Mouse (Mus musculus) lung, postnatal 25 days (tissue): Measurements from ENCODE around the gene Gpbp1l1.
A peak's percentile ranks its signal among the peaks of the same experiment; 100 is the strongest.

Experiments
- DNase-seq: peaks from one replicate; pipeline ENCODE4 v3.0.0; 2022; ENCODE audit warnings: low spot score

Gpbp1l1 gene

DNA sequence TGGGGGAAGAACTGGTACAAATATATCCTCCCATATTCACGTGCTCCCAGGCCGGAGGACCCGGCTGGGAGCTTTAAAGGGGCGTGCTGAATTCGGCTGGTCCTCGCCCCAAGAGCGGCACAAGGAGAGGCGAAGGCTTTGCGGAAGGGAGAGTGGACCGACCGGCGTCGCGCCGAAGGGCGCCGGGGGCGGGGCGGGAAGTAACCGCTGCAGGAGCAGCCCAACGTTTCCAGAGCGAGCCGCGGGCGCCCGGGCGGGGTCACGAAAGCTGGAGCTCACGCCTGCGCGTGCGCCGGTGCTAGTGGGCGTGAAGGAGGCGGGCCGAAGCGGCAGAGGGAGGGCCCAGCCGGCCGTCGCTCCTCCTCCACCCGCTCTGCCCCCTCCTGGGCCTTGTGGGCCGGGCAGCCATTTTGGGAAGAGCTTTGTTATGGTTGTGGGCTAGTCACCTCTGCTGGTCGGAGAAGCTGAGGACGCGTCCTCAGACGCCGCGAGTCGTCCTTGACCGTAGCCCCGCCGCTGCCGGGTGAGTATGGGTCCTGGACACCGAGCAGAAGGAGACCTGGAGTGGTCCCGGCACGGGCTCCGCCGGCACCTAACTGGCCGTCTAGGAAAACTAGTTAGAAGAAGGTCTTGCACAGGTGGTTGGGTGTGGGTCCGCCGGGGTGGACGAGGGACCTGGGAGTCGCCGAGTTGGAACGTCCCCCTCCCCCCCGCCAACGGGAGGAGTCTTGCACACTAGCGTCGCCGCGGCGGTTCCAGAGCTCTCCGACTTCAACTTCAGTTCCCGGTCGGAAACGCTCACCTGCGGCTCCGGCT is at the start of gene Gpbp1l1:
Gene Gpbp1l1 (plus strand): TSS at position 353 of the 816 bp plus-strand sequence.
- peak; percentile 98 for DNase-seq

- no peak for DNase-seq
These were observed 26.3 kb upstream of the Gpbp1l1 start for GRCm38 (mm10) chr4:116531109-116531508.

GRCm38 (mm10) chr4:116536351-116536750 is 21.1 kb upstream of the Gpbp1l1 start:
- no peak for DNase-seq

DNA sequence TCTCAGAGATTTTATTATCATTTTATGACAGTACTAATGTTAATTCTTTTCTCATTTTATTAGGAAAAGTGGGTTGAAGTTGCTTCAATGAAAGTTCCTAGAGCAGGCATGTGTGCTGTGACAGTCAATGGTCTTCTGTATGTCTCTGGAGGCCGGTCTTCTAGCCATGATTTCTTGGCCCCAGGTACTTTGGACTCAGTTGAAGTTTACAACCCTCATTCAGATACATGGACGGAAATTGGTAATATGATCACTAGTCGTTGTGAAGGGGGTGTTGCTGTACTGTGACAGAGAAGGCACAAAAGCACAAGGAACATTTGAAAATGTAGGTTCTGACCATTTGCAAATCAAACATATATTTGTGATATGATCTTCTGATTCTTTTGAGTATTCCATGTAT is 19.7 kb upstream of the Gpbp1l1 start:
- no peak for DNase-seq

DNA sequence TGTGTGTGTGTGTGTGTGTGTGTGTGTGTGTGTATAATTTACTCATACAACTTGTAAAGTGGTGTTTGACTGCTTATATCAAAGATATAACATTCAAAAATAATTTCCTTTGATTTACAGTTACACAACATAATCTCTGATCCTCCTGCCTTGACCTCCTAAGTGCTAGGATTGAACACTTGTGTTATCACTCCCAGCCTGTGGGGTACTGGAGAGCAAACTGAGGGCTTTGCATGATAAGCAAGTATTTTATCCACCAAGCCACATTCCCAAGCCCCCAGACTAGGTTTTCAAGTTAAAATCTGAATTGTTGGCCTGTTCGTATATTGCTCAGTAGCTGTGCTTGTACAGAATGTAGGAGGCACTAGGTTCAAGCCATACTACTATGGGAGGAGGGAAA is 7.0 kb upstream of the Gpbp1l1 start:
- no peak for DNase-seq

DNA sequence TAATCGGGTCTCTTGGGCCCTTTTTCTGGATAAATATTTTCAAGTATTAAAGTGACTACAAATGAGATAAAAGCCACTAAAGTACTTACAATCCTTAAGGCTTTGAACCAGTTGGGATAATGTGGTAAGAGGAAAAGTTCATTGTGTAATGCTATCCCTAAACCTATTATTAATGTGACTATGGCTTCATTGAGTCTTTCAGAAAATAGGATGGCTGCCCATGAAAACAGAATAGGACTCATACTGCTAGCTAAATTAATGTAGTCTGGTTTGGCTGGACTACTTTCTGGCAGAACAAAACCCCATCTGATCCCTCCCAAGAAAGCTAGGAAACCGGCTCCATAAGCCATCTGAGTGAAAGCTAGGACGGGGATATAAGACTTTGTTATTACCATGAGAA is 4.4 kb upstream of the Gpbp1l1 start:
- no peak for DNase-seq

DNA sequence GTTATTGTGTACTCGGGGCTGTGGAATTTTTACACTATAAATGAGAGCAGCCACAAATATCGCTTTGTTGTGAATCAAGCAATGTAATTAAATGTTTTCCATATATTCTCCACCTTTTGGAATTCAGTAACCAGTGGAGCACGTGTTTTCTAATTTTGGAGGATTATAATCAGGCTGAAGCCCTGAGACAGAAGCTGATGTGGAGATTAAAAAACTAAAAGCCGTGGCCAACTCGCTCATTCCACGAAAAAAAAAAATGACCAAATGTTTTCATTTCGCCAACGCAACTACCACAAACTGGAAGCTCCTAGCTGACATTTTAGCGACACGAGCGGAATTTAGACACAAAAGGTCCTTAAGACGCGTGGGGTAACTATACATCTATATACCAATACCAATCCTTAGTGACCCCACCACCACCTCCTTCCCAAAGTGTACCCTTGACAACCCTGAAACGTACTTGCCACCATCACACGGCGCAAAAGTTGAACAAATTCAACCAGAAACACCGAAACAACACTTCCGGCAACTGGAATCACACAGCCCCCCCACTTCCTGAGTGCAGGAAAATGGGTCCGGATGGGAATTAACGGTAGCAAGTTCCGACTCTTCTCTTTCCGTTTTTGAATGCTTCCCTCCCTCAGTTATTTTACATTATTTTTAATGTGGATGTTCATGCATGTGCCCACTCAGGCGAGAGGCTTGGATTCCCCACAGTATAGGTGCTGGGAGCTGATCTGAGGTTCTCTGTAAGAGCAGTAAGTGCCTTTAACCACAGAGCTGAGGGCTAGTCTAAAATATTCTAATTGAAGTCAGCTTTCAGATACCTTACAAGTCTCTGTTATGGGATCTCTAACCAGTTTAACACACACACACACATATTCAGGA is 1.8 kb upstream of the Gpbp1l1 start, which contains the start of gene Tmem69:
Gene Tmem69 (minus strand): TSS at position 524 of the 888 bp plus-strand sequence.
- DNase-seq: peak; percentile 81

DNA sequence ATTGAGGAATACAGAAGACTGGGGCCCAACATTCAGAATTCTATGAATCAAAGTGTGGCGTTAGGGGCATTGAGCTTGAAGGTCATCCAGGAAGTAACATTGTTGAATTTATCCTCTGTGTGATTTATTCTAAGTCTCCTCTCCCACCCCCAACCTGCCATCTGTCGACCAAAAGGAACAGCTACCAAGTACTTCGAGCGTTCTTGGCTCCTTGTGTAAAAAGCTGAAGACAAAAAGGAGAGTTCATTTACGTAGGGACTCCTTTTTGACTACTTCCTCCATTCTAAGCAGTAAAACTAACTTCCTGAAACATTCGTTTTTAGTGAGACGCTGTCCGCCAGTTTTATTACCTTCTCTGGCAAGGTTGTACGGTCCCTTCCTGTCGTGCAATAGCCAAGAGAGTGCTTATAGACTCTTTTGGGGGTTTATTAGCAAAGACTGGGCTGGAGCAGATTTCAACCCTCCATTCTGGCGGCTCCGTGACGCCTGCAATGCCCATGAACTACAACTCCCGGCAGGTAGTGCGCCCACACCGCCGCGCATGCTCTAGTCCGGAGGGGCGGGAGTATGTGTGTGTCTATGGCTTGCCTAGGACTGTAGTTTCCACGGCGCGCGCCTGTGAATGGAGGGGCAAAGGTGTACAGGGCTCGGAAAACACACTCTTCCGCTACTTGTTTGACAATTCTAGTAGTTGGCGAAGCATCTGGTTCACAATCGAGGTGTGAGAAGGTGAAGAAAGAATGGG is 725 bp upstream of the Gpbp1l1 start:
- peak; percentile 96 for DNase-seq

- DNase-seq: peak; percentile 14
These were observed 859 bp downstream of the Gpbp1l1 start for GRCm38 (mm10) chr4:116558151-116558882.

- DNase-seq: no peak
These were observed 38.3 kb downstream of the Gpbp1l1 start for GRCm38 (mm10) chr4:116595793-116596192.

- DNase-seq: peak; percentile 9
These were observed 38.9 kb downstream of the Gpbp1l1 start, which contains the start of gene Ccdc17 for GRCm38 (mm10) chr4:116596379-116596778. Ccdc17 (plus strand) TSS chr4:116596654.

DNA sequence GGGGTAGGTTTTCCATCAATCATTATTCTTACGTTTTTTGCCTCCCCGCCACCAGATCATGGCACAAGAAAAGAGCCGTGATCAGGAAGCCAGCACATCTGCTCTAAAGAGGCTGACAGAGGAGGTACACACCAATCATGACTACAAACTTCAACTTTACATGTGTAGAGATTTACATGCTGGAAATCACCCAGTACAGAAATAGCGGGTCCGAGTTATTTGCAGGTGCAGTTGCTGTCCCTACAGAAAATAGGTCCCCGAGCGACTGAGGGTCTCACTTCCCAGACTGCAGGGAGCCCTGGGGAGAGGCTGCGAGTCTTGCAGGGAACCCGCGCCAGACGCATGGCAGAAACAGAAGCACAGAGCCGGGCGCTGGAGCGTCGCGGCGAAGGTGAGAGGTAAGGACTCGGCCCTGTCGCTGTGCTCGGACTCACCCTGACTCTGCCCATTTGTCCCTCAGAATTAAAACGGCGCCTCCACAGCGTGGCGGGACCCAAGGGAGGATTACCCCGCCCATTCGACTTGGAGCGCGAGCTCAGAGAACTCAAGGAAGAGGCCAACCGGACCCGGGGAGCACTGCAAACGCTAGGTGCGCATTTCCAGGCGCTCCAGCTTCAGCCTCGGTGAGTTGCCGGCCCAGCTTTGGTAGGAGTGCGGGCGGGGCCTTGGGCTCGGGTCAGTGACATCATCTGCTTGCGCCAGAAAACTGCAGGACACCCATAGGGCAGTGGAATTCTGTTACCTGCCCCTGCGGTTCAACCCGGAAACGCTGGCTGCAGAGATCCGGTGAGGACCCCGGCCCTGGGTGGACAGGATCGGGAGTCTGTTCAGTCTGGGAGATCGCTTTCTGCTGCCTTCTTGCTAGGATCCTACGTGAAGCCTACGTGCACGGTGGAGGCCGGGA is 39.8 kb downstream of the Gpbp1l1 start:
- DNase-seq: peak; percentile 92

GRCm38 (mm10) chr4:116612621-116613020 is 55.2 kb downstream of the Gpbp1l1 start:
- DNase-seq: no peak

- no peak for DNase-seq
These were observed 57.8 kb downstream of the Gpbp1l1 start for GRCm38 (mm10) chr4:116615237-116615636.

GRCm38 (mm10) chr4:116624831-116625230 is 67.4 kb downstream of the Gpbp1l1 start:
- no peak for DNase-seq

GRCm38 (mm10) chr4:116626658-116627358 is 69.3 kb downstream of the Gpbp1l1 start:
- DNase-seq: peak; percentile 82

DNA sequence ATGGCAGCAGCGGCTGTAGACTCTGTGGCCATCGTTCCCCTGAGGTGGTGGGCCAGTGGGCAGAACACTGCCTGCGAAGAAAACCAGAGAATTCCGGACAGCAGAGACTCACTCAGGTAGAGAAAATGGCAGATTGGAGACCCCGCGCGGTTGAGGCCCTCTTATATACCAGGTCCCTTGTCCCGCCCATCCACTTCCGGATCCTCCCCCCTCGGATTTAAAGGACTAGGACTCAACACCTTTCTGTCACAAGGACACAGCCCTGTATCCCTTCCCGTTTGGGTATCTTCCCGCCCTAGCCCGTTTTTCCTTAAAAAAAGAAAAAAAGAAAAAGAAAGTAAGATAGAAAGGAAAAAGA is 69.9 kb downstream of the Gpbp1l1 start:
- DNase-seq: peak; percentile 93

- peak; percentile 92 for DNase-seq
These were observed 70.5 kb downstream of the Gpbp1l1 start, which contains the start of gene Nasp for GRCm38 (mm10) chr4:116627722-116628662. Nasp (minus strand) TSS chr4:116627941.
